Mouse (Mus musculus) adrenal gland, adult (tissue): ENCODE measurements around the gene Naa80.

Source experiments
- DNase-seq, 2 experiments: peaks; one replicate each; pipeline ENCODE4 v3.0.0; 2022 to 2023; ENCODE audit warnings: low spot score in 1 of 2; ENCODE audit not compliant: inconsistent age in 2 of 2

Naa80 gene

GRCm38 (mm10) chr9:107631311-107631826 lies 52.7 kb downstream of the Naa80 start:
- DNase-seq = no peak

- peak in 1 of 2 experiments; percentile 36 for DNase-seq
Measured at GRCm38 (mm10) chr9:107631861-107632260, 53.2 kb downstream of the Naa80 start.

GRCm38 (mm10) chr9:107632478-107632877 lies 53.8 kb downstream of the Naa80 start:
- peak; percentile 67 to 79 for DNase-seq

- DNase-seq = peak; percentile 90 to 94
Measured at GRCm38 (mm10) chr9:107633091-107633660, 54.5 kb downstream of the Naa80 start.
